Mouse (Mus musculus): ENCODE results near the gene D930020B18Rik. TPM values are rescaled to one million over a fixed set of nuclear protein-coding genes. Genes with fewer than 3 reads are reported as not detected.

D930020B18Rik gene
- polyA plus RNA-seq, 1 experiment from 2014 or later: 0.57 TPM

DNA sequence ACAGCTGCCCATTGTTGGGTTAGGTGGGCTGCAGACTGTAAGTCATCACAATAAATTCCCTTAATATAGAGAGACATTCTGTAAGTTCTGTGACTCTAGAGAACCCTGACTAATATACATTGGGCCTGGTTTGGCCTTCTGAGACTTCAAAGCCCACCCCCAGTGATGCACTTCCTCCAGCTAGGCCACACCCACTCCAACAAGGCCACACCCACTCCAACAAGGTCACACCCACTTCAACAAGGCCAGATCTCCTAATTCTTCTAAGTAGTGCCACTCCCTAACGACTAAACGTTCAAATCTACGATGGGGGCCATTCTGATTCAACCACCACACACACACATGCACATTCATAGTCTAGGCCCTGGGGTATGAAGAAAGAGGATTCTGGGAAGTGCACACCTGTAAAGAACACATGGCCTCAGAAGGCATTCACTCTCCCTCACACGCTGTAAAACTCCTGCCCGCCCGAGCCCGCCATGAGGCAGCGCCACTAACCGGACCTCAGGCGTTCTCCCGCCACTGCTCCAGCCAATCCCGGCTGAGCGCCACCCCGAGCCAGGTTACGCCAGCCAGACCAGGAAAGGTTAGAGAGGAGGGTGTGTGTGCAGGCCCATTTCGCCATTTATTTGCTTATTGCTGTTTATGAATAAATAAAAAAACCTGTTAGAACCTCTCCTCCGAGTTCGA lies 77.7 kb downstream of the D930020B18Rik start:
- no peaks in the 10 kb centered on the region for H3K27me3 ChIP-seq
- H3K27ac ChIP-seq: no peak overlapping the region
- ATAC-seq (ENCODE audit: borderline replicate concordance, extremely low read depth, low FRiP score, low TSS enrichment): no peak
- 92% methylated on average over 18 of the region's 18 CpGs for WGBS
- H3K9me3 ChIP-seq: no peaks in the 10 kb centered on the region
- no peaks in the 10 kb centered on the region for H3K4me1 ChIP-seq
- no peak overlapping the region for H3K9ac ChIP-seq
- H3K4me2 ChIP-seq: no peak overlapping the region
- H3K36me3 ChIP-seq: no peaks in the 10 kb centered on the region
- no peak overlapping the region for H3K4me3 ChIP-seq

DNA sequence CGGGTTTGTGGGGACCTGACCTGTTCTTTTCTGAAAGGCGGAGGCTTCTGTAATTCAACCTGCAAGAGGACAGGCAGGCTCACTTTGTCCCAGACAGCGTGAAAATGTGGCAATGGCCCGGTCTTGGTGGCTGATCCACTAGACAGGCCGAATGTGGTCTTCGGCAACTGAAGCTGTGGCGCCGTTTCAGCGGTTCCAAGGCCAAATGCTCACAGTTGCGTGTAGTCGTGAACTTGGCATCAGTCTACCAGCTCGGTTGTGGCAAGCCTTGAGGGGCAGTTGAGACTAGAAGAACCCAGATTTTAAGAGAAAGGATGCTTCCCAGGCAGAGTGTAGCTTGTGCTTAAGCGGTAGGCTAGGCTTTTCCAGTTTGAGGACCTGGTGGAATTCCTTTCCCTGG lies 79.3 kb downstream of the D930020B18Rik start:
- 93% methylated on average over 13 of the region's 13 CpGs for WGBS
- no peak overlapping the region for H3K27ac ChIP-seq
- no peaks in the 10 kb centered on the region for H3K36me3 ChIP-seq
- H3K4me3 ChIP-seq: no peak overlapping the region
- H3K27me3 ChIP-seq: no peaks in the 10 kb centered on the region
- no peak for ATAC-seq (ENCODE audit: borderline replicate concordance, extremely low read depth, low FRiP score, low TSS enrichment)
- no peaks in the 10 kb centered on the region for H3K9me3 ChIP-seq
- no peak overlapping the region for H3K4me2 ChIP-seq
- no peaks in the 10 kb centered on the region for H3K4me1 ChIP-seq
- no peak overlapping the region for H3K9ac ChIP-seq

DNA sequence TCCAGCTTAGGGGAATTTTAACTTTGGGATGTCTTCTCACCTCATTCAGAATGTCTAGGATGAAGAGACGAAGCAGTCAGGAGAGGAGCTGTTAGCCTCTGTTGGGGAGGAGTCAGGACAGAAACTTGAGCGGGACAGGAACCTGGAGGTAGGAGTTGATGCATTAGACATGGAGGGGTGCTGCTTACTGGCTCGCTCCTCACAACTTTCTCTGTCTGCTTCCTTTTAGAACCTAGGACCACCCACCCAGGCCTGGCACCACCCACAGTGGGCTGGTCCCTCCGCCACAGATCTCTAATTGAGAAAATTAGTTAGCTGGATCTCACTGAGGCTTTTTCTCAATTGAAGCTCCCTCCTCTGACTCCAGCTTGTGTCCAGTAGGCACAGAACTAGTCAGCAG lies 85.1 kb downstream of the D930020B18Rik start:
- H3K9me3 ChIP-seq: no peaks in the 10 kb centered on the region
- no peak overlapping the region for H3K4me2 ChIP-seq
- WGBS: 72% methylated on average over 4 of the region's 4 CpGs
- H3K27me3 ChIP-seq: no peaks in the 10 kb centered on the region
- H3K27ac ChIP-seq: no peak overlapping the region
- no peaks in the 10 kb centered on the region for H3K36me3 ChIP-seq
- H3K4me1 ChIP-seq: no peaks in the 10 kb centered on the region
- H3K4me3 ChIP-seq: no peak overlapping the region
- no peak overlapping the region for H3K9ac ChIP-seq
- no peak for ATAC-seq (ENCODE audit: borderline replicate concordance, extremely low read depth, low FRiP score, low TSS enrichment)

- no peak overlapping the region for H3K4me3 ChIP-seq
- no peak overlapping the region; the same call in 1 of the 2 replicates for H3K4me2 ChIP-seq
- no peaks in the 10 kb centered on the region for H3K4me1 ChIP-seq
- 59% methylated on average over 4 of the region's 4 CpGs for WGBS
- no peaks in the 10 kb centered on the region for H3K27me3 ChIP-seq
- H3K9ac ChIP-seq: no peak overlapping the region
- no peak overlapping the region for H3K27ac ChIP-seq
- no peaks in the 10 kb centered on the region for H3K36me3 ChIP-seq
- ATAC-seq (ENCODE audit: borderline replicate concordance, extremely low read depth, low FRiP score, low TSS enrichment): no peak; the same call in 1 of the 2 replicates
- H3K9me3 ChIP-seq: no peaks in the 10 kb centered on the region
Measured at GRCm38 (mm10) chr10:121727151-121727550, 85.8 kb downstream of the D930020B18Rik start.

DNA sequence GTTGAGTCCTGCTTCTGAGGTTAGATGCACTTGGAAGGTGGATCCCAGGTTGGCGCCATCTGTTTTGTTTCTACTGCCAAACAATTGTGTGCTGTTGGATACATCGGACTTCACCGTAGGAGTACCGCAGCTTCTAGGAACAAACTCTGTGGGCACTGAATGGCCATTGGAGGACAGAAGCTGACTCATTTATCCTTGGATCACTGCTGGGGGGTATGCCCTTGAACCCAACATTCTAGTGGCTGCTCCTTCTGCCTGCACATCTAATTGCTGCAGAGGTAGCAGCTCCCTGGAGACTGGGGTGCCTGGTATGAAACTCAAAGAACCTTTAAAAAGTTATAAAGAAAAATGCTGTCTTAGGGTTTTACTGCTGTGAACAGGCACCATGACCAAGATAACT lies 86.8 kb downstream of the D930020B18Rik start:
- WGBS: 93% methylated on average over 4 of the region's 4 CpGs
- no peaks in the 10 kb centered on the region for H3K4me1 ChIP-seq
- H3K9ac ChIP-seq: no peak overlapping the region
- H3K4me3 ChIP-seq: no peak overlapping the region
- no peak overlapping the region for H3K4me2 ChIP-seq
- no peaks in the 10 kb centered on the region for H3K27me3 ChIP-seq
- ATAC-seq (ENCODE audit: borderline replicate concordance, extremely low read depth, low FRiP score, low TSS enrichment): no peak
- no peak overlapping the region for H3K27ac ChIP-seq
- no peaks in the 10 kb centered on the region for H3K9me3 ChIP-seq
- H3K36me3 ChIP-seq: no peaks in the 10 kb centered on the region

GRCm38 (mm10) chr10:121731048-121731725 lies 89.8 kb downstream of the D930020B18Rik start:
- WGBS: 88% methylated on average over 8 of the region's 8 CpGs
- ATAC-seq (ENCODE audit: borderline replicate concordance, extremely low read depth, low FRiP score, low TSS enrichment): no peak

GRCm38 (mm10) chr10:121732542-121732941 lies 91.2 kb downstream of the D930020B18Rik start:
- WGBS: 87% methylated on average over 9 of the region's 9 CpGs
- Histone ChIP-seq H3K4me1 (no peaks in the 10 kb centered on the region), H3K27me3 (no peaks in the 10 kb centered on the region), H3K9me3 (no peaks in the 10 kb centered on the region), H3K9ac (no peak overlapping the region), H3K27ac (no peak overlapping the region), H3K4me3 (no peak overlapping the region), H3K4me2 (no peak overlapping the region), H3K36me3 (no peaks in the 10 kb centered on the region)
- no peak for ATAC-seq (ENCODE audit: borderline replicate concordance, extremely low read depth, low FRiP score, low TSS enrichment)

More at GRCm38 (mm10) chr10:121731048-121731725, 89.8 kb downstream of the D930020B18Rik start:
- Histone ChIP-seq H3K4me1 (no peaks in the 10 kb centered on the region), H3K4me2 (no peak overlapping the region), H3K27ac (no peak overlapping the region), H3K9ac (no peak overlapping the region), H3K27me3 (no peaks in the 10 kb centered on the region), H3K36me3 (no peaks in the 10 kb centered on the region), H3K9me3 (no peaks in the 10 kb centered on the region), H3K4me3 (no peak overlapping the region)

DNA sequence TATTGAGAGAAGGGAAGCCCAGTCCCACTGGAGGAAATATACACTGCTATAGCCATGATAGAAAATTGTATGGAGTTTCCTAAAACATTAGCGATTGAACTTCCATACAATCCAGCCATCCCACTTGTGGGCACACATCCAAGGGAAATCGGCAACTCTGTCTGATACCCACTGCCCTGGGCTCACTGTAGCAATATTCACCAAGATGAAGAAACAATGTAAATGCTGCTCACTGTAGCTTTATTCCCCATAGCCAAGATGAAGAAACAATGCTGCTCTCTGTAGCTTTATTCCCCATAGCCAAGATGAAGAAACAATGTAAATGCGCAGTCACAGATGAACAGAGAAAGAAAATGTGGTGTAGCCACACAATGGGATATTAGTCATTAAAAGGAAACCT lies 95.9 kb downstream of the D930020B18Rik start:
- ATAC-seq (ENCODE audit: borderline replicate concordance, extremely low read depth, low FRiP score, low TSS enrichment): no peak
- Histone ChIP-seq H3K4me2 (no peak overlapping the region), H3K9me3 (no peaks in the 10 kb centered on the region), H3K9ac (no peak overlapping the region), H3K4me3 (no peak overlapping the region), H3K27ac (no peak overlapping the region), H3K27me3 (no peaks in the 10 kb centered on the region), H3K4me1 (peaks cover 6% of the 10 kb centered on the region), H3K36me3 (no peaks in the 10 kb centered on the region)
- 83% methylated on average over 3 of the region's 3 CpGs for whole genome bisulfite sequencing

- peaks cover 6% of the 10 kb centered on the region for H3K4me1 ChIP-seq
- WGBS: under 1% methylated on average over 66 of the region's 68 CpGs
- no peak within 1 kb of the TSS for H3K27ac ChIP-seq
Measured at GRCm38 (mm10) chr10:121739548-121740505, 98.4 kb downstream of the D930020B18Rik start, which contains the start of gene BC048403. Gene BC048403, plus strand, starts transcription at chr10:121739937.

DNA sequence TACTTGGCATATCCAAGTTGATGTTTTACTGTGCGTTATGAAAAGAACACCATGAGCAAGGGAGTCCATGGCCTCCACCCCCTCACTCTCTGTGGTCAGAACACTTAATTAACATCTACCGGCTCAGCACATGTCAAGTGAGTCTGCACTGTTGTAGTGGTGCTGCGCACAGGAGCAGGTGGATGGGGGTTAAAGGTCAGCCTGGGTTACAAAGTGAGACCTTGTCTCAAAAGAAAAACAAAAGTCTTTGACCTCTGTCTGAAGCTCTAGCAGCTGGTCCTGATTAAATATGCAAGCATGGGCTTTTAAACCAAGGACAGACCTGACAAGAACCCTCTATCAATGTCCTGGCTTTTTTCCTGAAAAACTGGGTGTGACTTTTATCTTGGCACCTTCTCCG lies 100.9 kb downstream of the D930020B18Rik start:
- no peak overlapping the region for H3K4me2 ChIP-seq
- H3K9ac ChIP-seq: no peak overlapping the region
- no peaks in the 10 kb centered on the region for H3K27me3 ChIP-seq
- H3K4me3 ChIP-seq: no peak overlapping the region
- peaks cover 6% of the 10 kb centered on the region for H3K4me1 ChIP-seq
- ATAC-seq (ENCODE audit: borderline replicate concordance, extremely low read depth, low FRiP score, low TSS enrichment): no peak
- WGBS: 33% methylated on average over 4 of the region's 4 CpGs
- H3K9me3 ChIP-seq: no peaks in the 10 kb centered on the region
- H3K27ac ChIP-seq: no peak overlapping the region
- peaks cover 7% of the 10 kb centered on the region; the same call in 1 of the 2 replicates for H3K36me3 ChIP-seq

More at GRCm38 (mm10) chr10:121739548-121740505, 98.4 kb downstream of the D930020B18Rik start, which contains the start of gene BC048403:
- Histone ChIP-seq H3K9ac (peak within 1 kb of the TSS; percentile 59), H3K27me3 (no peaks in the 10 kb centered on the region), H3K4me2 (peak within 1 kb of the TSS; percentile 91), H3K9me3 (no peaks in the 10 kb centered on the region), H3K4me3 (peak within 1 kb of the TSS; percentile 67), H3K36me3 (no peaks in the 10 kb centered on the region)
- peak; percentile 90 for ATAC-seq (ENCODE audit: borderline replicate concordance, extremely low read depth, low FRiP score, low TSS enrichment)
